Mouse (Mus musculus) intestine, embryonic 14.5 days (tissue): ENCODE results near the gene Itpkb. TPM values are rescaled to one million over a fixed set of nuclear protein-coding genes. Genes with fewer than 3 reads are reported as not detected.
A peak's percentile ranks its signal among the peaks of the same experiment; 100 is the strongest.

Experiments
- ATAC-seq: fragments of 200-750 bp; cut with Nextera tagmentation; replicated peaks from 2 replicates; pipeline ENCODE4 v1.8.0; 2017; ENCODE audit warnings: low read depth, moderate number of reproducible peaks, moderate TSS enrichment, moderate library complexity; ENCODE audit not compliant: low FRiP score, low TSS enrichment
- DNase-seq: peaks from one replicate; pipeline ENCODE4 v3.0.0-alpha.2; 2018; ENCODE audit warnings: low spot score
- H3K27ac ChIP-seq: fragments of 300-500 bp; sonication (generic); 2 replicates; pipeline ENCODE4 v1.5.1; 2014; ENCODE audit warnings: low read depth, mild to moderate bottlenecking, control low read depth
- H3K27me3 ChIP-seq: fragments of 300-500 bp; sonication (generic); replicated peaks from 2 replicates; pipeline ENCODE4 v1.6.1; 2014; ENCODE audit warnings: low read length, control low read depth; ENCODE audit not compliant: control insufficient read depth, insufficient read depth
- H3K36me3 ChIP-seq: fragments of 300-500 bp; sonication (generic); 2 replicates; pipeline ENCODE4 v1.6.1; 2014; ENCODE audit warnings: low read length, control low read depth; ENCODE audit not compliant: control insufficient read depth, insufficient read depth
- H3K4me1 ChIP-seq: fragments of 300-500 bp; sonication (generic); replicated peaks from 2 replicates; pipeline ENCODE4 v1.6.1; 2014; ENCODE audit warnings: low read length, control low read depth, mixed read lengths; ENCODE audit not compliant: control insufficient read depth, insufficient read depth
- H3K4me2 ChIP-seq: fragments of 300-500 bp; sonication (generic); 2 replicates; pipeline ENCODE4 v1.6.1; 2014; ENCODE audit warnings: low read length
- H3K4me3 ChIP-seq: fragments of 300-500 bp; sonication (generic); 2 replicates; pipeline ENCODE4 v1.5.1; 2014; ENCODE audit warnings: low read depth, low read length, control low read depth, mixed read lengths
- H3K9ac ChIP-seq: fragments of 300-500 bp; sonication (generic); 2 replicates; pipeline ENCODE4 v1.6.1; 2014; ENCODE audit warnings: mild to moderate bottlenecking, low read length
- H3K9me3 ChIP-seq: fragments of 300-500 bp; sonication (generic); 2 replicates; pipeline ENCODE4 v1.6.1; 2016; ENCODE audit warnings: low read length, control low read depth; ENCODE audit not compliant: control insufficient read depth
- WGBS: fragments of 180-500 bp; shearing (Covaris S2); extraction: QIAGEN DNeasy Blood & Tissue Kit; methylation state at CpG from one replicate; pipeline ENCODE4 v1.1.7; 2014; 5-methylcytosine and 5-hydroxymethylcytosine counted together
- polyA plus RNA-seq: library from polyadenylated mRNA; unstranded; fragments of >200 nt; fragmentation: Nextera tagmentation; extraction: Ambion mirVana; gene quantifications from 2 replicates; pipeline ENCODE4 v1.2.1, GENCODE M21; 2014

Gene Itpkb
- polyA plus RNA-seq, 1 experiment from 2014 or later = 6.7 TPM

DNA sequence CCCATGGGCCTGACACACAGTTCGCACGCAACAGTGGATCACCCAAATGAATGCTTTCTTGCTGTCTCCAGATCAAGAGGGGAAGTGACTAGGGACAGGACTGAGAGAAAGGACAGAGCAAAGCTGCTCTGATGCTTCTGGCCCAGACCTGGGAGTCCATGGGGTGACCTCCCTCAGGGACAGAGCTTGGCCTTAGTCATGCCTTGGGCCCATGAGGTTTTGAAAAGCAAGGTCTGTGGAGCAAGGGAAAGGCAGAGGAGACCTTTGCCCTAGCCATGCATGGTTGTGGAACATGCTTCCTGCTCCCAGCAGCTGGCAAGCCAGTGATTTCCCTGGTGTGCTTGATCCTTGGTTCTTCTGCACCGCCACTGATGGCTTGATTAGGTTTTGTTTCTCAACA is 7.4 kb upstream of the Itpkb start:
- Histone ChIP-seq H3K9ac (no peak overlapping the region), H3K4me1 (no peaks in the 10 kb centered on the region), H3K9me3 (no peaks in the 10 kb centered on the region), H3K4me3 (no peak overlapping the region), H3K4me2 (no peak overlapping the region), H3K27me3 (no peaks in the 10 kb centered on the region), H3K27ac (no peak overlapping the region), H3K36me3 (no peaks in the 10 kb centered on the region)
- DNase-seq (no peak), ATAC-seq (no peak)
- WGBS = 86% methylated on average over 3 of the region's 3 CpGs

DNA sequence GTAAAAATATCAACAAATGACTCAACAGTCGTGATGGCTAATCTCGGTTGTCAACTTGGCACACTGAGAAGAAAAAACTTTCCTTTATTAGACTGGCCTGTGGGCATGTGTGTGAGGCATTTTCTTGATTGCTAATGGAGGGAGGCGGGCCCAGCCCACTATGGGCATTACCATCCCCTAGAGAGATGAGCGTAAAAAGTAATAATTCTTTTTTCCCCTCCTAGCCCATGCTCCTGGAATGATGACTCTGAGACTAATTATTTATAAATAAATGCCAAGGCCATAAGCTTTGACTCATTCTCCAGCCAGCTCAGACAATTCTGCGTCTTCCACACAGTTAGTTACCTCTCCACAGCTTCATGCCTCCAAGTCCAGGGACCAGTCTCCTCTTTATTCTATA is 6.8 kb upstream of the Itpkb start:
- Histone ChIP-seq H3K9me3 (no peaks in the 10 kb centered on the region), H3K27me3 (no peaks in the 10 kb centered on the region), H3K4me2 (no peak overlapping the region), H3K4me3 (no peak overlapping the region), H3K27ac (no peak overlapping the region), H3K36me3 (no peaks in the 10 kb centered on the region), H3K4me1 (no peaks in the 10 kb centered on the region), H3K9ac (no peak overlapping the region)
- ATAC-seq (no peak), DNase-seq (no peak)
- 88% methylated on average over 5 of the region's 5 CpGs for WGBS

DNA sequence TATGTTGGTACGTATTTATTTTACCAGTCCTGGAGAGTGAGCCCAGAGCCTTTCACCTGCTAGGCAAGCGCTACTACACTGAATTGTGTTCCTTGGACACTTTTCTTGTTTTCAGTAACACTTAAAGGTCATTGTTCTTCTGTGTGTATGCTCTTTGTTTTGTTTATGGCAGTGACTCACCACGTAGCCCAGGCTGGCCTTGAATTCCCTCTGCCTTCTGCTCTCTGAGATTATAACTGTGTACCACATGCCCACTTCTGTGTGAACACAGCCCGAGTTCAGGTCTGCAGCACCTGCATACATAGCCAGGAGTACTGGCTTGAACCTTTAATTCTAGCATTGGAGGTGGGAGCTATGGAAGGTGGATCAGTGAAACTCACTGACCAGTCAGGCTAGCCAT is 6.0 kb upstream of the Itpkb start:
- Histone ChIP-seq H3K9me3 (no peaks in the 10 kb centered on the region), H3K4me1 (peaks cover 6% of the 10 kb centered on the region), H3K36me3 (no peaks in the 10 kb centered on the region), H3K27me3 (no peaks in the 10 kb centered on the region), H3K9ac (no peak overlapping the region), H3K27ac (no peak overlapping the region), H3K4me3 (no peak overlapping the region), H3K4me2 (no peak overlapping the region)
- ATAC-seq = no peak
- no peak for DNase-seq
- 85% methylated on average over 4 of the region's 4 CpGs for WGBS

DNA sequence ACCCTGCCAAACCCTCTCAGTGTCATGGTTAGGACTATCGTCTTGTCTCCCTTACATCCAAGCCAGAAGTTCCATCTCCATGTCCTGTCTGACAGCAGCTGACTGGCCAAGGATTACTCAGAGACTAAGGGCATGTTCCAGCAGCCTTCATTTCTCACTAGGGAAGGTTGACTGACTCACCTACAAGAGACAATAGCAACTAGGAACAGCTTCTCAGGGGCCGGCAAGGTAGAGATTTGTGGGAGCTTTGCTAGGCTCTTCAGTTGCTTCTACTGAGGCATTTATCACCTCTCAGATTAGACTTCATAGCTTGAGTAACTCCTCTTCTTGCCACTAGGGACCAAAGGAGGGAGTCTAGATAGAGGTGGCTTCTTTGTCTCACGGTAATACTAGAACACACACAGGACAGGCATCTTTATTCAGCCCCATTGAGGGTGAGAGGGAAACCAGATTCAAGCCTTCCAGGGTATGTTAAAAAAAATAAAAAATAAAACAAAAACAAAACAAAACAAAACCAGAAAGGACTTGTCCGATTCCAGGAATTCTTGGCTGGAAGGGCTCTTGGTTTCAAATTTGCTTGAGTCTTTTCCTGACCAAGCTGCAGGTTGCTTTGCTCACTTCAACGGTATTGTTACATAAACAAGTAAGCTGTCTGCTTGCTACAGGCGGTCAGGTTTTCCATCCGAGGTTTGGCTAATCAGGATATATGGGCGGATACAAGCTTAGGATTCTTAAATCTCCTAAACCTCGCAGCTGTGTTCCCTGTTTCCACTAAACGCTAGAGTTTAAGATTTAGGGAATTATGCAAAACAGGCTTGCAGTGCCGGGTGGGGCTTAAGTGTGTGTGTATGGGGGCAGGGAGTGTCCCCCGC is 1.3 kb upstream of the Itpkb start:
- DNase-seq = peak; percentile 60
- ATAC-seq = no peak
- peak overlapping the region; percentile 62 for H3K27ac ChIP-seq
- 22% methylated on average over 12 of the region's 12 CpGs for WGBS
- H3K4me2 ChIP-seq = peak overlapping the region; percentile 82
- H3K36me3 ChIP-seq = peaks cover 5% of the 10 kb centered on the region
- H3K9me3 ChIP-seq = no peaks in the 10 kb centered on the region
- no peak overlapping the region for H3K4me3 ChIP-seq
- H3K4me1 ChIP-seq = peaks cover 27% of the 10 kb centered on the region
- H3K27me3 ChIP-seq = no peaks in the 10 kb centered on the region
- H3K9ac ChIP-seq = no peak overlapping the region

DNA sequence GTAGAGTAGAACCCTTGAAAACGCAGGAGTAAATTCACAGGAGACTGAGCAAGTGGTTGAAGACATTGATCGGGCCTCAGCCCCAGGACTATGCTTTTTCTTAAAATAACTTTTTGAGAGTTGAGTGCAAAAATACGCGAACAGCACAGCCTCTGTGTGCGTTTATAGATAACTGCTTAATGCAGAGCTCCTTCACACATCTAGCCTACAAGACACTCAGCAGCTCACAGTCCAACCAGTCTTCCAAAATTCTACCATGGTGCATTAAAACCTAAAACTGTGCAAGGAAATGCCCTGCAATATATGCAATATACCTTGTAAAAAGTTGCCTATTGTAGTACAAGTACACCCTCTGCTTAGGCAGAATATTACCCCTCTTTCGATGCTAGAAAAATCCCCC is 579 bp upstream of the Itpkb start:
- Histone ChIP-seq H3K9me3 (no peaks in the 10 kb centered on the region), H3K9ac (no peak overlapping the region), H3K4me3 (peak overlapping the region; percentile 83; the same call in 1 of the 2 replicates), H3K36me3 (peaks cover 8% of the 10 kb centered on the region), H3K27ac (peak overlapping the region; percentile 62), H3K27me3 (no peaks in the 10 kb centered on the region), H3K4me2 (peak overlapping the region; percentile 82), H3K4me1 (peaks cover 30% of the 10 kb centered on the region)
- WGBS = 20% methylated on average over 6 of the region's 6 CpGs
- no peak for DNase-seq
- ATAC-seq = no peak

DNA sequence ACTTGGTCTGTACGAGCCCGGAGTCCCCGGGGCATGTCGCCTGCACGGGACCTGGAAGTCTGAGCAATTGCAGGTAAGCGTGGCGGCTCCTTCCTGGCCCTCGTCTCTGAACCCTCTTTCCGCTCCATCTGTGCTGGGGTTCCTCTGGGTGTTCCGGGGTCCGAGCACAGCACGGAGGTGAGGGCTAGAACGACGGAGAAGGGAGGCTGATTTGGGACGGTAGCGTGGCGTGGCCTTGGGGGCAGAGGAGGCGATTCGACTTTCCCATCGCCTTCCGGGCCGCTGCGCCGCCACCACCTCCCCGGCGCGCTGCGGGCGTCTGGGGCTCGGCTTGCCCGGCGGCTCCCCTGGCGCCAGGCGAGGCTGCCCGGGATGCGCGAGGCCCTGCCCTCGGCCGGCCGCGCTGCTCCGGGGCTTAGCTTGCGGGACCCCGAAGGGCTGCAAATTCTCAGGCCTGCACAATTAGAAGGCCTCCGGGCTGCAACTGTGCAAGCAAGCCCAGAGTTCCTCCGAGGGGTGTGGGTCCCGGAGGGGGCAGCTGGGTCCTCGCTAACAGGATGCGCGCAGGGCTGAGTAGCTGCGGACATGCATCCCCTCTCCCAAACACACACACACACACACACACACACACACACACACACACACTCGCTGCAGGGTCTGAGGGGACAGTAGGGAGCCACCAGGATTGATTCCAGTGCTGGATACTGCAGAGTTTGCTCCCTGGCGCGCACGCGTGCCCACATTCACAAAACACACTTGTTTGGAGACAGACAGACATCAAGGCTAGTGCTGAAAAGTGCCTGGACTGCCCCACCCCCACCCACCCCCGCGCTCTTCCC is 641 bp downstream of the Itpkb start:
- 1% methylated on average over 58 of the region's 58 CpGs for WGBS

DNA sequence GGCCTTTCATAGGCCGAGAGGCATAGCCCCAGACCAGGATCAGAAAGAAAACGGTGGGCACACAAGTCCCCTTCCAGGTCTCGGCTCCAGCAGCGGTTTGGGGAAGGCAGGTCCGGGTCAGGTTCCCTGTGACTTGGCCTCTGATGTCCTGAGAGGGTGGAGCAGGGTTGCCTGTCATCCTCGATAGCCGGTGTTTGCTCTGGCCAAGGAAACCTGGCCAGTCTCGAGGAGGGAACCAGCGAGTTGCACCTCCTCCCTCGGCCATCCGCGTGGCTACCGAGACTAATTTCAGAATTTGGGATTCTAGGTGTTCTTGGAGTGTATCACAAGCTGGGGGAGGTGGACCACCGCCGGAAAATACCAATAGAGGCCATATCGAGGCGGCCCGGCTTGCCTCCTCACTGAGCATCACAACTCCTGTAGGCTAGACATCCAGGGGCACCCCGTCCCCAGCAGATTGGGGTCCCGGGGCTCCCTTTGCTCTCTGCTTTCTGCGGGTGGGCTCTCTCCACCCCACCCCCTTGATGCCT is 1.3 kb downstream of the Itpkb start:
- H3K9me3 ChIP-seq = no peaks in the 10 kb centered on the region
- ATAC-seq (no peak), DNase-seq (peak; percentile 79)
- no peaks in the 10 kb centered on the region for H3K27me3 ChIP-seq
- H3K4me2 ChIP-seq = peak overlapping the region; percentile 82
- H3K27ac ChIP-seq = peak overlapping the region; percentile 90
- peaks cover 36% of the 10 kb centered on the region for H3K4me1 ChIP-seq
- peaks cover 16% of the 10 kb centered on the region for H3K36me3 ChIP-seq
- WGBS = under 1% methylated on average over 21 of the region's 21 CpGs
- peak overlapping the region; percentile 89 for H3K9ac ChIP-seq
- H3K4me3 ChIP-seq = peak overlapping the region; percentile 83

More for the DNA sequence above, 641 bp downstream of the Itpkb start:
- peak; percentile 48 for ATAC-seq
- peak; percentile 90 for DNase-seq
- peaks cover 13% of the 10 kb centered on the region for H3K36me3 ChIP-seq
- no peaks in the 10 kb centered on the region for H3K9me3 ChIP-seq
- H3K9ac ChIP-seq = peak overlapping the region; percentile 89
- H3K4me1 ChIP-seq = peaks cover 32% of the 10 kb centered on the region
- peak overlapping the region; percentile 82 for H3K4me2 ChIP-seq
- no peaks in the 10 kb centered on the region for H3K27me3 ChIP-seq
- peak overlapping the region; percentile 90 for H3K27ac ChIP-seq
- peak overlapping the region; percentile 83 for H3K4me3 ChIP-seq

DNA sequence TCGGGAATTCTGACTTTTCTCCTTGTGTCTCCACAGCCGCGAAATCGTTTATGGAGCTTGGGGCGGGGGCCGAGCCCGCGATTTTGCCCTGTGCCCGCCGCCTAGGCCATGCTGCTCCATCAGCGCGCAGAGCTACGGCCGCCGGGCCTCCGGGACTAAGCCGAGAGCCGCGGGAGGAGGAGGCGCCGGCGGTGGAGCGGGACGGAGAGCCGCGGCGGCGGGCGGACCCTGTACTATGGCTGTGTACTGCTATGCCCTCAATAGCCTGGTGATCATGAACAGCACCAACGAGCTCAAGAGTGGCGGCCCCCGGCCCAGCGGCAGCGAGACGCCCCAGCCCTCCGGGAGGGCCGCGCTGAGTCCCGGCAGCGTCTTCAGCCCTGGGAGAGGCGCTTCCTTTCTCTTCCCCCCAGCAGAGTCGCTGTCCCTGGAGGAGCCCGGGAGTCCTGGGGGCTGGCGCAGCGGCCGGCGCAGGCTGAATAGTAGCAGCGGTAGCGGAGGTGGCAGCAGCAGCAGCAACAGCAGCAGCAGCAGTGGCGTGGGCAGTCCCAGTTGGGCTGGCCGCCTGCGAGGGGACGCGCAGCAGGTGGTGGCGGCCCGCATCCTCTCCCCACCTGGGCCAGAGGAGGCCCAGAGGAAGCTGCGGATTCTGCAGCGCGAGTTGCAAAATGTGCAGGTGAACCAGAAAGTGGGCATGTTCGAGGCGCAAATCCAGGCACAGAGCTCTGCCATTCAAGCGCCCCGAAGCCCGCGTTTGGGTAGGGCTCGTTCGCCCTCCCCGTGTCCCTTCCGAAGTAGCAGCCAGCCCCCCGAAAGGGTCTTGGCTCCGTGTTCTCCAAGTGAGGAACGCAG is 2.0 kb downstream of the Itpkb start:
- Histone ChIP-seq H3K4me2 (peak overlapping the region; percentile 82), H3K4me1 (peaks cover 37% of the 10 kb centered on the region), H3K36me3 (peaks cover 17% of the 10 kb centered on the region), H3K27me3 (no peaks in the 10 kb centered on the region), H3K9me3 (no peaks in the 10 kb centered on the region), H3K9ac (peak overlapping the region; percentile 89), H3K4me3 (peak overlapping the region; percentile 83), H3K27ac (peak overlapping the region; percentile 90)
- ATAC-seq (no peak), DNase-seq (peak; percentile 77)
- 6% methylated on average over 64 of the region's 72 CpGs for WGBS
